Mouse (Mus musculus) T-cell, adult 2 months (primary cell): ENCODE data around the gene Pi4ka.

Source experiments
- DNase-seq: peaks from one replicate; pipeline ENCODE4 v3.0.0; 2022; ENCODE audit warnings: low spot score

The Pi4ka gene

DNA sequence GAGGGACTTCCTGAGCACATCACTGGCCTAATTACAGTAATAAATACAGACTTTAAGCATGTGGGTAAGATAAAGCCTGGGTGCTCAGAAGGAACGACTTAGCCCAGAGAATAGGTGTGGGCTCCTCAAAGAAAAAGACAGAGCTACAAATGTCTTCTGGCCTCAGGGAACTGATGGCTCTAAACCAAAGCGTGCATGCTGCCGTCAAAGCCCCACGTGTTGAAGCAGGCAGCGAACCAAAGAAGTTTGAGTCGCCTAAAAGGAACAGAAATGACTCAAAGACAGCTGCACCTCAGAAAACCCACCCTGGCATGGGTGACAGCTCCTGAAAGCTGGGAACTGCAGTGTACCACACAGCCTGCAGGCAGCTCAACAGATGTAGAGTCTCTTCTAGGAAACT, 134.3 kb downstream of the Pi4ka start:
- DNase-seq, result no peak

DNA sequence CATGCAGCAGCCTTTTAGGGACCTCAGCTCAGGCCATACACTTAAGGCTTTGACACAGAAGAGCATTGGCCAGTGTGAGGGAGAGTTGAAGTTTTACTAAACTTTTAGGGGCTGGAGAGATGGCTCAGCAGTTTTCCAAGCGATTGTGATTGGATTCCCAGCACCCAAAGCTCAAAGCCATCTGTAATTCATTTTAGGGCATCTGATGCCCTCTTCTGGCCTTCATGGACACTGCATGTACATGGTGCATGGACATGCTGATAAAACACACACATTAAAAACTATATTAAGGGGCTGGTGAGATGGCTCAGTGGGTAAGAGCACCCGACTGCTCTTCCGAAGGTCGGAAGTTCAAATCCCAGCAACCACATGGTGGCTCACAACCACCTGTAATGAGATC, 135.0 kb downstream of the Pi4ka start:
- DNase-seq, result peak; percentile 40

DNA sequence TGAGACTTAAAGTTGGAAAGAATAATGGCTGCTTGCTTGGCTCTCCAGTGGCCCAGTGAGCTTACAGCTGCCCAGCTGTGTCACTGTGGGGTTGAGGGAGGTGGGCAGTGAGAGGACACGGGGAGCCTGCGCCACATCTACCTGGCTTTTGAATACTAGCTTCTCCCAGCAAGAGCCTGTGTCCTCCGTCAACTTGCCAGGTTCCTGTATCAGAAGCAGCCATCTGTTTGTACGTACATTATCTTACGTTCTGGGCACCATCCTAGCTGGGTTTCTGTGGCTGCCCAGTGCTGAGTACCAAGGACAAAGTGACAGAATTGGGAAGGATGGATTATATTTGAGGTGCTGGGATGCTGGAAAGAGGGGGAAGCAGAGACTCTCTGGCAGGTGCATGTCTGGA, 136.2 kb downstream of the Pi4ka start:
- DNase-seq, result no peak

DNA sequence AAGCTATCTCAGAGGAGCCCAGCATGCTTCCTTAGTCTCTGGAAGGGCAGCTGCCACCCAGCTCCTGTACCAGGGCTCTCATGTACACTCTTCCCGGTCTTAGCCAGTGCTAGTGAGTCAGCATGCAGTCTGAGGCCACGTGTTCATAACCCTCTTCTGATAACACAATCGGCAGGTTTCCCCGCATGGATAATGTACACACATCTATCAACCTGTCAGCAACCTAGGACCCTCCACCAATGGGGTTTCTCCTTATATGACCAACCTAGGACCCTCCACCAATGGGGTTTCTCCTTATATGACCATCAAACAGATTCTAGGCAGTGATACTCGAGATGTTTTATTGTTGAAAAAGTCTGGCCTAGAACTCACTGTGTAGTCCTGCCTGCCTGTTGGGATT, 138.2 kb downstream of the Pi4ka start:
- no peak for DNase-seq

DNA sequence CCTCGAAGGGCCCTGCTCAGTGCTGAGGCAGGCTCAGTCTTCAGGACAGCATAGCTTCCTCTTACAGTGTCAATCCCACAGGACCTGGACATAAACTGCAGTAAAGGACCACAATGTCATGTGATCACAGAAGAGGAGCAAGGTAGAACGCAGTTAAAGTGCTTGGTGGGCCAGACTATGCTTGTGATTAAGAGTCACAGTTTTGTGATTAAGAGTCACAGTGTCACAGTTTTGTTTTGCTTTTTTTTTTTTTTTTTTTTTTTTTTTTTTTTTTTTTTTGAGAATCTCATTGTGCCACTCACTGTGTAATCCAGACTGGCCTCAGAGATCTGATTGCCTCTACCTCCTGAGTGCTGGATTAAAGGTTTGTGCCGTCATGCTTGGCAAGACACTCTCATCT, 140.0 kb downstream of the Pi4ka start:
- DNase-seq, result no peak

DNA sequence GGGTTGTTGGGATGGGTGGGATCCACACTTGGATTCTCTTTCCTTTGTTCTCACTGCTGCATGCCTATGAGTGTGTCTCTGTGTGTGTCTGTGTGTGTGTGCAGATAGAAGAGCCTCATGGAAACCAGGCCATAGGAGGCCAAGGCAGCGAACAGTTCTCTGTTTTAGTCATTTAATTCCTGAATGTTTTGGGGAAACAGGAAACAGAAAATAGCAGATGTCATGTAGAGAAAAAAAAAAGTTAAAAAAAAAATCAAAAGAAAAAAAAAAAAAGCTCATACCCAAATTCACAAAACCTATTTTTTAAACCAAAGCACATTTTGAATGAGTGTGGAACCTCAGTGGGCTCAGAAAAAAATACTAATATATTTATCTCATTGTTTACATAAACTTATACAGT, 144.8 kb downstream of the Pi4ka start:
- DNase-seq, result no peak

DNA sequence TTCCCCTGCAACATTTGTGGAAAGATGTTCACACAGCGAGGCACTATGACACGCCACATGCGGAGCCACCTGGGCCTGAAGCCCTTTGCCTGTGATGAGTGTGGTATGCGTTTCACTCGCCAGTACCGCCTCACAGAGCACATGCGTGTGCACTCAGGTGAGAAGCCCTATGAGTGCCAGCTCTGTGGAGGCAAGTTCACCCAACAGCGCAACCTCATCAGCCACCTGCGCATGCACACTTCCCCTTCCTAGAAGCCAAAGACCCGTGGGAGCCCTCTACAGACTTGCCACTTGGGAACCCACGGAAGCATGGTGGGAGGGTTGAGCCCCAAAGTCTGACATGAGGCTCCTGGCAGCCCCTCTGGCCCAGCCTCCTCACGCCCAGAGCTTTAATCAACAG, 147.2 kb downstream of the Pi4ka start:
- no peak for DNase-seq

DNA sequence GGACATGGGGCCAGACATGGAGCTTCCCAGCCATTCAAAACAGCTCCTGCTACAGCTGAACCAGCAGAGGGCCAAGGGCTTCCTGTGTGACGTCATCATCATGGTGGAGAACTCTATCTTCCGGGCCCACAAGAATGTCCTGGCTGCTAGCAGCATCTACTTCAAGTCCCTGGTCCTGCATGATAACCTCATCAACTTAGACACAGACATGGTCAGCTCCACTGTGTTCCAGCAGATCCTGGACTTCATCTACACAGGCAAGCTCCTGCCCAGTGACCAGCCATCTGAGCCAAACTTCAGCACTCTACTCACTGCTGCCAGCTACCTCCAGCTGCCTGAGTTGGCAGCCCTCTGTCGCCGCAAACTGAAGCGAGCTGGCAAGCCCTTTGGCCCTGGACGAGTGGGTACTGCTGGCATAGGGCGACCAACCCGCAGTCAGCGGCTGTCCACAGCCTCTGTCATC, 148.7 kb downstream of the Pi4ka start:
- DNase-seq, result no peak

DNA sequence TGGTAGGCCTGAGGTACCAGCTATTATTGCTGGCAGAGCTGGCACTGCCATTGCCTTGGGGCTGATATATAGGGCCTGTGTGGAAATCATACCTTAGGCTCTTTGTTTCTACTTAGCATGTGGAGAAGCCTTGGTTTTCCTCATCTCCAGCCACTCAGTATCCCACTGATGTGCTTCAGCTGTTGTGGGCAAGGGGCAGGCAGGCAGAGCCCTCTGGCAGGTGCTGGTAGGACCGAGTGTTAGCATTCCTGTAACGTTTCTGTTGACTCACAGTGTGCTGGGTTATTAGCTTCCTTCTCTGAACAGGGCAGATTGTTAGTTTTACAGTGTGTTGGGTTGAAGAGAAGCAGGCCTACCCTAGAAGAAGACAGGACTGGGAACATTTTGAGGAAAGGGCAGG, 150.8 kb downstream of the Pi4ka start:
- no peak for DNase-seq

DNA sequence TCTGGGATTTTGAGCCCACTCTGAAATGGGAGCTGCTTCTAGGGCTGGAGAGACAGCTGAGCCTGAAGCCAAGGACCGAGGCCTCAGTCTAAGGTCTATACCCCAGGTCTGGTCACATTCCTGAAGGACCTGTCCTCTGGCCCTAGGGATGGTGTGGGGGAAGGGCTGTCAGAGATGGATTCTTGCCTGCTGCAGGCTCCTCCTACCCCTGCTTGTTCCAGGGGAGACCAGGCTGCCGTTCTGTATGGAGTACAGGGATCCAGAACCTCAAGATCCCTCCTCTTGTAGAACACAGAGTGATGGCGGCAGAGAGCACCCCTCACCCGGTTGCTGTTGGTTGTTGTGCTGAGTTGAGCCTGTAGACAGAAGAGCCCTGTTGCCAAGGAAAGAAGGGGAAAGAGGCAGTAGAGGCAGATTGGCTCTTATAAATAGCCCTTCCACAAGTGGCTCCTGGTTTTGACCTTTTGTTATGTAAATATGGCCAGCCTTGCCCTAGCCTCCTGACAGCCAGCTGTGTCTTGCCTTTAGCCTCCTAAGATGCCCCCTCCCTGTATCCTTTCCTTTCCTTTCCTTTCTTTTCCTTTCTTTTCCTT, 152.0 kb downstream of the Pi4ka start:
- no peak for DNase-seq

DNA sequence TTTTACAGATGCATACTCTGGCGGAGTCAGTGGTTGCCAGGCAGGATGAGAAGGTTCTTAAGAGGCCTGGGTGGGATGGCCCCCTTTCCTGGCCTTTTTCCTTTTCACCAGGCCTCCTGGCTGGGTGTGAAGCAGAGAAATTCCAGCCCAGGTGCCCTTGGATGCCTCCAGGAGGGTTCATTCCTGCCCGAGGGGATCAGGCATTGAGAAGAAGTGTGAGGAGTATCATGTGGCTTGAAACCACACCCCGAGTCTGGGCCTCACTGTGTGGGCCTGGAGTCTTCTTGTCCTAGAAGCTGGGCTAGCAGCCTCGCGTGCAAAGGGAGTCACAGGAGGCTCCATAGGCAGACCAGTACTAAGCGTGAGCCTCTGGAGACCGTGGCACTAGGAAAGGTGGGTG, 153.3 kb downstream of the Pi4ka start:
- DNase-seq, result no peak

DNA sequence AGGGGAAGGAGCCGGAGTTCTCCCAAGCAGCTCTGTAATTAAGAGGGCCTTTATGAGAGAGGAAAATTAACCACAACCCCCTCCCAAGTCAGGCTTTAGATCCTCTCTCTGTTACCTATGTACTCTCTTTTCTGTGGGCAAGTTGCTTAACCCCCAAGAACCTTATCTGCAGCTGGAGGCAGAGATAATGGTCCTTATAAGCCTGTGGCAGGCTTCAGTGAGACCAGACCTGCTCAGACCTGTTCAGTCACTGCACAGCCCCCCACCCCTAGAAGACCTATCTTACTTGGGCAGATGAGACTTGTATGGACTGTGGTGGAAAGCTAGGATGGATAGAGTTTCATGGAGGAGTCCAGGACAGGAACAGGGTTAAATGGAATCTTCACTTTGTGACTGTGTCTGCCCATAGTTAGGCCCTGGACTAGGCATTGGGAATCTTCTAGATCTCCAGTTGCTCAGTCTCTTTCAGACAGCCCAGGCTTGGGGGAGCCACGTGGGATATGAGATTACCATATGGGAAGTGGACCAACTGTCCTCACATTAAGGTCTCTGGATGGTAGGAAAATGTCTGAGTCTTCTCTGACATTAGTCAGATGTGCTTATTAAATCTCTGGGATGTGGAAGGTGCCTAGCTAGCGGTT, 153.9 kb downstream of the Pi4ka start:
- DNase-seq, result no peak

DNA sequence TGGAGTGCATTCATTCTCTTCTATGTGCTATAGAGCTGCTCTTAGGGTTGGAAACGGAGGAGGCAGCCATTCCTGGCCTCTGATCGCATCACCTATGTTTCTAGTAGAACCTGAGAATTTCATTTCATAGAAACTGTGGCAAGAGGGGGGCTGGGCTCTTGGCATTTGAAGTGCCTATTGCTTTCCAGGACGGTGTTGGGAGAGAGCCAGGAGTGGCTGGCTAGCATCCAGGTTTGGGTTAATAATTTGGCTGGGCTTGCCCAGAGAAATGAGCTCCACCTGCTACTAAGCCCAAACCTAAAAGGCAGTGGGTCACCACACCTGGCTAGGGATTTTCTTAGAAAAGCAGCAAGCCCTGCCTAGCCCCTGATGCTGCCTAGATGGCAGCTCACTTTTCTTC, 154.6 kb downstream of the Pi4ka start:
- no peak for DNase-seq

DNA sequence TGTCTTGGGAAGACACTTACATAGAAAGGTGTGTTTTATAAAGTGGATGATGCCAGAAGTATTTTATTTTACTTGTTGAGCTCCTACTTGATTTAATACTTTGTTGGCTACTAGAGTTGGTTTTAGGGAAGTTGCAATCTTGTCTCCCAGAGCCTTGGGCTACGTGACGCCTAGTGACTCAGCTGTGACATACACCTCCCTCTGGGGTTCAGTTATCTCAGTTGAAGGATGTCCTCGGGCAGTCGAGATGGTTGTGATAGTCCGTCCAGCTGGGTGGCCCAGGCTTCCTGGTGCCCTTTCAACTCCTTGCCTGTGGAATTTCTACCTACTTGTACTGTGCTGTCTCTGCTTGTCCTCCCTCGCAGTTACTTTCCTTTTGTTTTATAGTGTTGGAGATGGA, 157.0 kb downstream of the Pi4ka start:
- DNase-seq, result no peak

DNA sequence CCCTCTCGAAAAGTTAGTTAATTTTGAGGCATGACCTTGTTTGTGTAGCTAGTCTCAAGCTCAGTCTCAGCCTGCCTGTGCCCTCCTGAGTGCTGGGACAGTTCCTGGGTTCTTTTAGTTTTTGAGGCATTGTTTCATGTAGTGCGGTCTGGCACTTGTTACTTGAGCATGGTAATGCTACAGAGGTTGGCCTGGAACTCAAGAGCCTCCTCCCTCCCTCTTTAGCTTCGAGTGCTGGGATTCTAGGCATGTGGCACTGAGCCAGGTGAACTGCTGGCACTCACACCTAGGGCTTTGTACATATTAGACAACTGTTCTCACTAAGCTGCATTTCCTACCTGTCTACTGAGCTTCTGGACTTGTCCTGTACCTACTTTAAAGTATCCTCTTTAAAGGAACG, 158.4 kb downstream of the Pi4ka start:
- no peak for DNase-seq

DNA sequence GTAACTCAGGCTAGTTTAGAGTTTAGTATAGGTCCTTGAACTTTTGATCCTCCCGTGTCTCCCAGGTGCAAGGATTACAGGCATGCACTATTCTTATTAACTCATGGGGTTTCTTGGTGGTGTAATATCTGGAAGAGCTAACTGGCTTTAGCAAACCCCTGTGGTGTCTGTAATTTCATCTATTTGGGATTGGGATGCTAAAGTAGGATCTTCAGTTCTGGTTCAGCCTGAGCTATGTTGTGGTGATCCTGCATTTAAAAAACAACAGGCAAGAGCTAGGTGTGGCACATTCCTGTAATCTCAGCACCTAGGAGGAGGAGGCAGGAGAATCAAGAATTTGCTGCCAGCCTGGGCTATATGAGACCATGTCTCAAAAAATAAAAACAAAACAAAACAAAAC, 161.1 kb downstream of the Pi4ka start:
- no peak for DNase-seq

DNA sequence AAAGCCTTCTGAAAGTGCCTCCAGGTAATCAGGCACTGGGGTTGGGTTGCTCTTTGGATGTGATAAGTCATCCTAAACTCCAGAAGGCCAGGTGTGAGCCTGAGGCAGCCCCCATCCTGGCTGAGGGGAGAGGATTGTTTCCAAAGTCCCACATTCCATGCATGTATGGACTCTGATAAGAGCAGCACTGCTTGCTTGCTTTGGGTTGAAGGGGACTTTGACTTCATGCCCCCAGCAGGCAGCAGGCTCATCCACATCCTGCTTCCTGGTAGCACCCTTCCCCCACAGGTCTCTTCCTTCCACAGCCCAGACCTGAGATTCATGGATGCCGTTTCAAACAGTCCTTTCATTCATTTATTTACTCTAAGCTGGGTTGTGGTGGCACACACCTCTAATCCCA, 162.4 kb downstream of the Pi4ka start:
- DNase-seq, result no peak

DNA sequence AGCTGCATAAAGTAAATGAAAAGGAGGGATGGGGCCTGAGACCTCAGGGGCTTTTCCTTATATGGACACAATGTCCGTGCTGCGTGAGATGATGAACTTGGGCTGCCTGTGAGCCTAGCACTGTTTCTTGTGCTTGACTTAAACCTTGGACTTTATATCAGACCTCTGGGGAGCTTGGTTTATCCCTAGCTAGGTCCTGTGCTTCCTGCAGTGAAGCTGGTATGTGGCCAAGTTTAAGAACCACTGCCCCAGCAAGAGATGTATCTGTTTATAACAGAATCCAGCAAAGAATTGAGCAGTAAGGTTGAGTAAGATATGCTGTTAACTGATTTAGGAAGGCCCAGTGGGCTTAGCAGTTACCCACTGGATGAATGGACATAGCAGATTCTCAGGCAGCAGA, 166.7 kb downstream of the Pi4ka start:
- no peak for DNase-seq

DNA sequence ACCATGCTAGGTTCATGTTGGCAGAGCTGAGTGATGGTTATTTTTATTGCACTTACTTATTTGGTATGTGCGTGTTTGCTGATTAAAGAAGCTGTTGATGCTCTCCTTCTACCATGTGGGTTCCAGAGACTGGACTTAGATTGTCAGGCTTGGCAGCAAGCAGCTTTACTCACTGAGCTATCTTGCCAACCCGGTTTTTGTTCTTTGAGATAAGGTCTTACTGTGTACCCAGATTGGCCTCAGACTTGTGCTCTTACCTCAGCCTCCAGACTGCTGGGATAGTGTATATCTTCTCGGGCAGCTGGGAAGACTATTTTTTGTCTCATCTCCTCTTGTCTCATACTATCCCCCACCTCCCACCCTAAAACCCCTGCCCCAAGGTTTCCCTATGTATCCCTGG, 168.5 kb downstream of the Pi4ka start:
- DNase-seq, result no peak

DNA sequence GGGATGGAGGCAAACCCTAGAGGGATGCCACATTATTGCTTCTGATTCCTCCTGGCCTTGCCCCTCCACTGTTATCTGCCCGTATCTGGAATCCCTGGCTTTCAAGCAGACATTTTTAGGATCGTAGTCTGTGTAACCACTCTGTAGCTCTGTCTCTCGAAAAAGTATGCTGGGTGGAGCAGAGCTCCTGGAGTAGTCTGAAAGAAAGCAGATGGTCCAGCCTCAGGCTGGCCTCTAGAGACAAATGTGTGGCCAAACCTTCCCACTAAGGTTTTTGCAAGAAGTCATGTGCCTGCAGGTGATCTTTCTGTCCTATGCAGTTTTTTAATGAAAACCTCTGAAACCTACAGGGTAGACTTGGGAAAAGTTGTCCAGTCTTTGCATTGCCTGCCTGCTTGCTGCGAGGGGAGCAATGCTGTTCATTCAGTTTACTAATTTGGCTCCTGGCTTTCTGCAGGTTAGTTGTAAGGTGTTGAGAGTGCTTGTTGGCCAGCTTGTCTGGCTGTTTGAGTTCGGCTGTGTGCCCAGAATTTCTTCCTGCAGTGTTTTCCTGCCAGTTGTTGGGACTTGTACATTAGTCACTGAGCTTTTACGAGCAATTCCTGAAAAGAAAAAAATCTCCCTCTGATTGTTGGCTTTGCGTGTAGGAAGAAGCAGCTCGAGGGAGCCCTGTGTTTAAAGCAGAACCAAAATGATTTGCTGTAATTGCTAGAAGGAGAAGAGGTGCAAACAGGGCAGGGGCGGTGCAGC, 171.0 kb downstream of the Pi4ka start:
- DNase-seq, result no peak

DNA sequence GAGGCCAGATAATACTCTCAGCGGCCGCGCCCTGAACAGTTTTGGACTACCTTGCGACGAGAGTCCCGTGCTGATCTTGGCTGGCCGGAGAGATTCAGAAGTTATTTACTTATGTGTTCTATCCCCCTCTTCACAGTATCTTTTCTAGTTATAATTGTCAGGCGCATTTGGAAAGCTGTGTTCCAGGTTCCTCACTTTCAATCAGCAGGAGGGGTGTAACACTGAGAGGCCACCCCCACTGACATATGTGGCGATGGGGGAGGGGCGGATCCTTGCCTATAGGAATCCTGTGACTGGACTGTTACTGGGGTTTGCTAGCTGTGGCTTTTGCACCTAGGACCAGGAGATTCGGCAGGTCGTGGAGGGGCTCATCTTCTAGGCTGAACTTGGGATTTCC, 171.6 kb downstream of the Pi4ka start:
- DNase-seq, result no peak

DNA sequence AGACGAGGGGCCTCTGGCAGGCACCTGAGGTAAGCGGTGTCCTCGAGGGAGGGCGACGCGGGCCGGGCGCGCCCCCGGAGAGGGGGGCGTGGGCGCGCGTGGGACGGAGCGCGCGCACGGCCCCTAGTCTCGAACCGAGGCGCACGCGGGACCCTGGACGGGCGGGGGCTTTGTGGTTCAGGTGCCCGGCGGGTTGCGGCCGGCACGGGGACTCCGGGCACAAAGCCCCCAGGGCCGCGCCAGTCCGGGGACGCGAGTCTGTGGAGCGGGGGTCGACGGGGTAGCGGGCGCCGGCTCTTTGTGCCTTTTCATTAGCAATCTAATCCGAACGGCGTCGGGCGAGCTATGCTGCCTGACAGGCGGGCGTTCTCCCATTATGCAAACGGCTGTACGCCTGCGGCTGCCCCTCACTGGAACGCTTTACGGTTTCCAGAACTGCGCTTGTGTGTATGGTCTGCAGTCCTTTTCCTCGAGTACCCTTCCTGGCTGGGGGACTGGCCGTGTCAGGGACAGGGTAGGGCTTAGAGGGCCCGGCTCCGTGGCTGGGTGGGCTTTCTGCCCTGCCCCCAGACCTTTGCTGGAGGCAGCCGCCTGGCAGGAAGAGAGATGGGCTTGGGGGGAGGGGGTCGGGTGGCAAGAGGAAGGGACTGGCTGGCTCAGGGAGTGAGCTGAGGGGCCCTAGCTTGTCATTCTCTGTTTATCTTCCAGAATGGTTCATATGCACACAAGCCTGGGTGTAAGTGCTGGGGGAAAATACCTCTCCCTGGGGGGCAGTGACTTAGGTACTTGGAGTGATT, 172.2 kb downstream of the Pi4ka start:
- peak; percentile 26 for DNase-seq
